Mouse (Mus musculus) embryonic fibroblast, embryonic 13.5 days (primary cell): ENCODE measurements at regions not wholly inside any gene's neighbourhood (a gene's known extent, or its start where the extent isn't known, plus 50 kb on each side); places are given as distances from the start of the nearest gene placed in this dataset.

Source experiments
- CTCF ChIP-seq: IDR thresholded peaks from 2 replicates; pipeline ENCODE4 v1.5.1; 2011; ENCODE audit warnings: mild to moderate bottlenecking, control low read depth, low read length, moderate library complexity, borderline replicate concordance; ENCODE audit not compliant: insufficient read depth
- POLR2A ChIP-seq: IDR thresholded peaks from 2 replicates; pipeline ENCODE4 v1.6.1; 2011; ENCODE audit warnings: low read depth, mild to moderate bottlenecking, control low read depth, low read length, moderate library complexity

GRCm38 (mm10) chr10:43729184-43729583 is 151.1 kb downstream of the Cd24a start:
- TF ChIP-seq CTCF, result no peak
- TF ChIP-seq POLR2A, result no peak
